Mouse (Mus musculus) inflammation-experienced regulatory T-cells, adult 6 months (primary cell): ENCODE results near the gene Cldn19. TPM values are rescaled to one million over a fixed set of nuclear protein-coding genes. Genes with fewer than 3 reads are reported as not detected.
"Not testable (repeated sequence)": the region's sequence is repeated elsewhere in the genome, so short reads cannot be mapped to it uniquely, and the experiment has no call there.

ENCODE experiments used
- ATAC-seq: one replicate; pipeline ENCODE4 v1.8.0; 2017
- polyA plus RNA-seq, 3 experiments: library from polyadenylated mRNA; unstranded; fragments of 100-300 nt; shearing (Covaris generic); gene quantifications; one replicate each; pipeline ENCODE4 v1.2.1; 2017

Cldn19 gene
- polyA plus RNA-seq, 3 experiments from 2014 or later: not detected

- ATAC-seq: no peak
These were observed 1.1 kb upstream of the Cldn19 start for GRCm38 (mm10) chr4:119254012-119254618.

- ATAC-seq: no peak
These were observed 1.9 kb downstream of the Cldn19 start for GRCm38 (mm10) chr4:119257083-119257482.

DNA sequence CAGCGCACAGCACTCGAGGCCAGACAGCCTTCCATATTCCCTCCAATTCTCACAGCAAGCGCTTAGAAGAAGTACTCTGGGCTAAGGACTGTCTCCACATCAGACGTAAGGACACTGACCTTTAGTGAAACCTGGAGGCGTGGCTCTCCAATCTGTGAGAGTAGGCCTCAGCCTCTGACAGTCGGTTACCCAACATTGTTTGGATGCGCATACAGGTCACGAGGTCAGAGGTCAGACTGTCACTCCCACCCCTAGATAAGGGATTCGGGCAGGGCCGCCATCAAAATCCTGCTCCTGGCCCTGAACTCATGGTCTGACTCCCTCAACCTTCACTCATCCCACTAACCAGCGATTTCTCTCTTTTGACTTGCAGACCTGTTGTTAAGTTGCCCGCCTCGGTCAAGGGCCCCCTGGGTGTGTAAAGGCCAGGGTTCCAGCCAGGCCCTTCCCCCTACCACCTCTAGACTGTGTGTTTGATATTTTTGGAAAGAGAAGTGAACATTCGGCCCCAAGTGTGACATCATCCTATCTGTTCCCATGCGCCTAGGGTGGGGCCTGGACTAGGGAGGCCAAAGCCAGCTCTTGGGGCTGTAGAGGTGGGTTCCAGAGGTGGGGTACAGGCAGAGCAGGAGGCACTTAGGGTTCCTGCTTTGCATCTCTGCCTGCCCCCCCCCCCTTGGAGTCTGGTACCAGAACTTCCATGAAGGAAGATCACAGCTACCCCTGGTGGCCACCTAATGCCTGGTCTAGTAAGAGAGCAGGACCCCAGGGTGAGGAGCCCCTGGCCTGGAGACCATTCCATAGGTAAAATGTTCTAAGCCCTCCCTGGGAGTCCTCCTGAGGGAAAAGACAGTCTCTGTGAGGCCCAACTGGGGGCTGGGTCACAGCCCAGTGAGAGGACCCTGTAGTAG lies 4.4 kb downstream of the Cldn19 start:
- ATAC-seq: no peak

DNA sequence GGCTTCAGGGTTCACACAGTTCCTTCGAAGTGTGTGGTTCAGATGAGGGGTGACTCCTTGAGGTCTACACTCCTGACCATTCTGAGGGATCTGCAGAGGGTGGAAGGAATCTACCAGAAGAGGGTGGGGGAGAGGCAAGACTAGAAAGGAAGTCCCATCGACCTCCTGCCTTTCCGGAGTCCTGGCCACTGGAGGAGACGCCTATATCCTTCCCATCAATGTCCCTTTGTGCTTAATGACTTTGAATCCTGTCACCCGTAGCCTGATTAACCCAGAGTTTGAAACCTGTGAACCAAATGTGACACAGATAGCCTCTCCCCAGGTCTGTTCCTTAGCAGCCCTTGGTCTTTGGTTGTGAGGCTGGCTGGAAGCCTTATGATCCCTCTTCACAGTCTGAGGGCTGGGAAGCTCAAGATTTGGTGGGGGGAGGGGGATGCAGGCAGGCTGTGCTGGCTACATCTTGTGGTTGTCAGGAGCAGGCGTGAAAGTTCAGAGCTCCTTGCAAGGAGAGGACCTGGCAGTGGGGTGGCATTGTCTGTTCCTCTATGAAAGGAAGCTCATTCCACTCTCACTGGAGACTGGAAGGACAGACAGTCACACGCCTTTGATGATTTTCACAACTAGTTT lies 6.0 kb downstream of the Cldn19 start:
- ATAC-seq: no peak

GRCm38 (mm10) chr4:119262483-119262882 lies 7.3 kb downstream of the Cldn19 start:
- ATAC-seq: no peak

DNA sequence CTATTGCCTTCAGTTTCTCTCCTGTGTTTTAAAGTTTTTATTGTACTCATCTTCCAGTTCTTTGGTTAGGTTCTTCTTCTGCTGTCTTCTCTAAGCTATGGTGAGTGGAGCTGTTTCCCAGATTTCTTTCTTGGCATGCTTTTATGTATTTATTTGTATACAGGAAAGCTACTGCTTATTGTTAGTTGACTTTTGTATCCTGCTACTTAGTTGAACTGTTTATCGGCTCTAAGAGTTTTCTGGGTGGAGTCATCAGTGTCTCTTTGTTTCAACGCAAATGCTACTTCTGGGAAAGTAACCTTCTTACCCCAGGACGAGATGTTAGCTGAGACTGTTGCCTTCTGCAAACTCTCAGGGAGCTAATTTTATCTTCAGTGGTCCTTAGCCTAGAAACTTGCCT lies 8.2 kb downstream of the Cldn19 start:
- ATAC-seq: no peak

DNA sequence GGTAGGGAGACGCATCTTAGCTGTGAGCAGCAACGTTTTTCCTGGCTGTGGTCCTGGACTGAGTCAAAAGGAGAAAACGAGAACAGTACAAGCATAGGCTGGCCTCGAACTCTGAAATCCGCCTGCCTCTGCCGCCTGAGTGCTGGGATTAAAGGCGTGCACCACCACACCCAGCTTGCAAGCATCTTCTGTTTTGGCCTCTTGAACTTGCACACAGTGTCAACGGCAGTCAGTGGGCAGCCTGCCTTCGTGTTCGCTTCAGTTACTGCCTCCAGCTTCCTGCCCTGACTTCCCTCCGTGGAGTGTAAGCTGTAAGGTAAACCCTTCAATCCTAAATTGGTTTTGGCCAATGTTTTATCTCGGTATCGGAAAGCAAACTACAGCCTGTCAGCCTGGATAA lies 11.4 kb downstream of the Cldn19 start:
- ATAC-seq: no peak

DNA sequence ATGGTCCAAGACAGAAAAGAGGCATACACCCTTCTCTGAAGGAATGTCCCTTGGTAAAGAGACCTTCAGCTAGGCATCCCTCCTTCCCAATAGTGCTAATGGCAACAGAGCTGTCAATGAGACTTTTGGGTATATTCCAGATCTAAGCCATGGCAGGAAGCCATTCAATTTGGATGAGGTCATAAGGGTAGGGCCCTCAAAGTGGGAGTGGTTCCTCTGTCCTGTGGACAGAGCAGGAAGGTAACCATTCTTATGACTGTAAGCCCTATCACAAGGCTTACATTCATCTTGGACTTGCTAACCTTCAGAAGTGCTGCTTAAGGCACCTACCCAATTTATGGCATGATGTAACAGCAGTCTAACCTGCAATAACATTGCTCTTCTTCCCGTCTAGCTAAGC lies 19.4 kb downstream of the Cldn19 start:
- ATAC-seq: no peak

- ATAC-seq: no peak
These were observed 20.0 kb downstream of the Cldn19 start for GRCm38 (mm10) chr4:119275226-119275625.

- ATAC-seq: no peak
These were observed 20.5 kb downstream of the Cldn19 start for GRCm38 (mm10) chr4:119275726-119276125.

DNA sequence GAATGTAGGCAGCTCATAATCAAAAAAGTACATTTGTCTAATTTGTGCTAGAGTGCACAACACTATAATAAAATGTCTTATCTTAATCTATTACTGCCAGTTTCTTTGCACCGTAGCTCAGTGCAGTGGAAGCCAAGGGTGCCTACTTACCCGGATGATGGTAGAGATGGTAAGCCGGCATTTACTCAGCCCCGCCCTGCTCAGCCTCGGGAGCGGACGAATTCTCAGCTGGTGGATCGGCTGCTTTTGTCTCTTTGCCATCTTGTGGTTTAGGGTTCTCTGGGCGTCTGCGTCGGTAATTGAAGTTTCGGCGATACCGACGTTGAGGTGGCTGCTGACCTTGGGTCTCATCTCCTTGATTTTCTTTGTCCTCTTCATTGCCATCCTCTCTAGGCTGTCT lies 23.6 kb downstream of the Cldn19 start:
- ATAC-seq: not testable (repeated sequence)

DNA sequence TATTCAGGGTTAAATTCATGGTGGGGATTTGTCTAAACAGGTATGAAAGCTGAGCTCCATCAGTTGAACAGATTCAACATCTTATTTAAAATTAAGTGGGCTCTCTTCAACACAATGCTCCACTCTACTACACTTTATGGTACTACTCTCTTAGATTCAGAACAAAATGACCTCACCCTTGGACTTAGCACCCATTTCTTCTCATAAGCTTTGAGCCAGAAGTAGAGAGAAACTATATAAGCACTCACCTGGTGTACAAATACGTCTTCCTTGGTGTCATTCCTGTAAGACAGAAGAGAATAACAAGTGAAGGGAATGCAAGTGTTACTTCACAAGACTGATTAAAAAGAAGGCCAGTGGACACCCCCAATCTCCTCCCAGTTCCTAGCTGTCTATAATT lies 29.6 kb downstream of the Cldn19 start:
- no peak for ATAC-seq

DNA sequence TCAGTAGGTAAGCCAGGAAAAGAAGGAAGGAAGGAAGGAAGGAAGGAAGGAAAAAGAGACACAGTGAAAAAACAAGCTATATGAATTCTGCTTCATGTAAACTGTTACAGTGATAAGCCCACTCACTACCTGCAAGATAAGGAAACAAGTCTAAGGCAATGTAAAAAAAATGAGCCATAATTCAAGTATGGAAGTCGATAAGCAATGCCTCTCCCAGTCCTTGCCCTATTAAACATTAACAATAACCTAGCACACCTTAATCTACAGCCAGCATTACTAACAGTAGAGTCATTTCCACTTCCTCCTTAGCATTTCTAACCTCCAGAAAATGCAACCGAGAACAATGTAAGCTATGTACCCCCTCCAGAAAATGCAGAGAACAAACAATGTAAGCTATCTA lies 30.1 kb downstream of the Cldn19 start:
- no peak for ATAC-seq

- no peak for ATAC-seq
These were observed 36.7 kb downstream of the Cldn19 start for GRCm38 (mm10) chr4:119291921-119292320.

GRCm38 (mm10) chr4:119292771-119293573 lies 37.8 kb downstream of the Cldn19 start:
- peak; percentile 31 for ATAC-seq

DNA sequence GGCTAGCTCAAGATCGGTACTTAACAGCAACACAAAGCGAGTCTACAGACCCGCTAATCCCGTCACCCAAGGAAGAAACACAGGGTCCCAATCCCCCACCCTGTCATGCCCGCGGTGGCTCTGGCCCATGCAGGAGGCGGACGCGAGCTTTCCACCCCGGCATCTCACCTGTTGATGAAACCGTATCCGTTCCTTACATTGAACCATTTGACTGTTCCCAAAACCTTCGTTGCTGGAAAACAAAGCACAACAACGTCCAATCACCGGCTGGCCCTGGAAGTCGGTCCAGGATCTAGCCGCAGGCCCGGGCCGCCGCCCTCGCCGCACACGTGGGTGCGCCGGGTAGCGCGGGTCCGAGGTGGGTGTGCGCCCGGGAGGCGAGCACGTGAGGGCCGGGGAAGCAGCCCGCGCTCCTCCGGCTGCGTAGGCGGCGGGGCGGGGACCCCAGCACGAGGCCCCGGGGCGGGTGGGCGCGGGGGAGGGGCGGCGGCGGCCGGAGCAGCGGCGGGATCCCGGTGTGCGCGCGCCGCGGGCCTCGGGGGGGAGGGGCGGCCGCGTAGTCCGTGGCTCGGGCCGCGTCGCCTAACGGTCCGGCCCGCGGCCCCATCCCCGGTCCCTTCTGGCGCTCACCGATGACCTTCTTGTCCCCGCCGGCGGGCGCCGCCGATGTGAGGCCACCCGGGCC lies 38.5 kb downstream of the Cldn19 start:
- ATAC-seq: no peak

GRCm38 (mm10) chr4:119294415-119295133 lies 39.4 kb downstream of the Cldn19 start, which contains the start of gene Ybx1:
Ybx1 (minus strand) TSS chr4:119294604.
- peak; percentile 97 for ATAC-seq

DNA sequence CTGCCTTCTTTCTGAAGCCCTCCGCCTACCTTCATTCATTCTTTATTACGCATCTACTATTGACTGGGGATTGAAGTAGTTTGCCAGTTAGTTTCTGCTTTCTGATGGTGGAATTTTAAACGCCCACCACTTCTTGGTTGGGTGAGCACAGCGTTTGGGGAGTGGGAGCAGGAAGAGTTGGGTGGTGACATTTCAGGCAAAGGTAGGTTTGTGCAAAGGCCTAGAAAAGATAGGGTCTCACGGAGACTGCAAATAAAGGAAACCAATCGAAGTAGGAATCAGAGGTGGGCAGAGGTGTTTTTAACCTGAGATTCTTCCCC lies 39.9 kb downstream of the Cldn19 start:
- ATAC-seq: no peak

GRCm38 (mm10) chr4:119297361-119297760 lies 42.1 kb downstream of the Cldn19 start:
- no peak for ATAC-seq

- no peak for ATAC-seq
These were observed 45.5 kb downstream of the Cldn19 start for GRCm38 (mm10) chr4:119300761-119301160.

GRCm38 (mm10) chr4:119301777-119302176 lies 46.6 kb downstream of the Cldn19 start:
- no peak for ATAC-seq

GRCm38 (mm10) chr4:119303291-119303690 lies 48.1 kb downstream of the Cldn19 start:
- no peak for ATAC-seq
